In genomic region chr8:91676928-91677327, GRCm38 (mm10) we compare ENCODE assay signal across 12 mouse cellular contexts.
DNase-seq lines count a peak whose midpoint lies in the region; ATAC-seq and TF ChIP-seq lines count a peak whose summit lies in the region.
"Had no signal": no experiment of that assay in that cellular context is flagged by ENCODE, and none has a peak within 500 bp of the region (broad histone marks: within the 10 kb centered on the region; RNA-seq: fewer than 3 reads in every experiment).

No protein-coding gene starts in this region.

- H3K4me3 ChIP-seq in forebrain, embryonic 13.5 days = no peak overlapping the region
- no peak overlapping the region for H3K4me3 ChIP-seq in forebrain, embryonic 12.5 days (replicated peaks)
- no peak overlapping the region for H3K4me3 ChIP-seq in liver, postnatal 0 days (ENCODE audit: low read depth, low read length)
- H3K4me3 ChIP-seq: limb, embryonic 15.5 days; midbrain, embryonic 12.5 days had no signal

- H3K36me3 ChIP-seq in forebrain, embryonic 13.5 days (ENCODE audit: poor library complexity, severe bottlenecking) = no peaks in the 10 kb centered on the region
- no peaks in the 10 kb centered on the region for H3K36me3 ChIP-seq in forebrain, embryonic 12.5 days (replicated peaks)
- H3K36me3 ChIP-seq in liver, postnatal 0 days (replicated peaks; ENCODE audit: insufficient read depth, low read length) = no peaks in the 10 kb centered on the region
- H3K36me3 ChIP-seq: limb, embryonic 15.5 days; midbrain, embryonic 12.5 days had no signal

- H3K4me1 ChIP-seq in forebrain, embryonic 13.5 days = peaks cover 8% of the 10 kb centered on the region; the same call in 1 of the 2 replicates
- peaks cover 21% of the 10 kb centered on the region for H3K4me1 ChIP-seq in forebrain, embryonic 12.5 days
- H3K4me1 ChIP-seq in liver, postnatal 0 days (ENCODE audit: insufficient read depth) = no peaks in the 10 kb centered on the region
- H3K4me1 ChIP-seq: limb, embryonic 15.5 days had no signal

- WGBS in forebrain, embryonic 13.5 days = 73% methylated on average over 3 of the region's 3 CpGs
- WGBS in forebrain, embryonic 12.5 days = 73% methylated on average over 3 of the region's 3 CpGs
- 76% methylated on average over 3 of the region's 3 CpGs for WGBS in liver, postnatal 0 days (ENCODE audit: insufficient replicate concordance)

- peak; percentile 25 for DNase-seq in right cerebral cortex, postnatal 4 days
- DNase-seq in right cerebral cortex, postnatal 14 days = no peak
- peak; percentile 74 to 76 for DNase-seq in layer of hippocampus, adult 8-10 months (ENCODE audit: low spot score in 2 of 2)
- no peak for DNase-seq in liver, postnatal 0 days
- DNase-seq in thymus, postnatal 10 days (ENCODE audit: low spot score in 2 of 2) = no peak
- DNase-seq in adrenal gland, adult (ENCODE audit: inconsistent age in 2 of 2, low spot score in 1 of 2) = no peak
- DNase-seq: kidney, adult 11 months; right cerebral cortex, postnatal 25 days had no signal

- H3K9me3 ChIP-seq in forebrain, embryonic 13.5 days (replicated peaks) = no peaks in the 10 kb centered on the region
- H3K9me3 ChIP-seq in forebrain, embryonic 12.5 days = no peaks in the 10 kb centered on the region
- H3K9me3 ChIP-seq in liver, postnatal 0 days (ENCODE audit: low read length) = no peaks in the 10 kb centered on the region
- H3K9me3 ChIP-seq: limb, embryonic 15.5 days; midbrain, embryonic 12.5 days had no signal

- no peak overlapping the region for H3K27ac ChIP-seq in forebrain, embryonic 13.5 days
- no peak overlapping the region for H3K27ac ChIP-seq in forebrain, embryonic 12.5 days
- H3K27ac ChIP-seq in liver, postnatal 0 days (ENCODE audit: low read depth) = no peak overlapping the region
- H3K27ac ChIP-seq: limb, embryonic 15.5 days; midbrain, embryonic 12.5 days had no signal

- TF ChIP-seq CTCF in liver, postnatal 0 days (IDR thresholded peaks at IDR 0.05; ENCODE audit: low read depth) = no peak

- H3K4me2 ChIP-seq in forebrain, embryonic 13.5 days = no peak overlapping the region
- H3K4me2 ChIP-seq in forebrain, embryonic 12.5 days = no peak overlapping the region
- no peak overlapping the region for H3K4me2 ChIP-seq in liver, postnatal 0 days (ENCODE audit: low read depth, low read length)
- H3K4me2 ChIP-seq: limb, embryonic 15.5 days; midbrain, embryonic 12.5 days had no signal

- no peak for TF ChIP-seq EP300 in liver, postnatal 0 days (IDR thresholded peaks at IDR 0.05; ENCODE audit: low read depth)

- ATAC-seq in forebrain, embryonic 13.5 days = peak; percentile 81
- ATAC-seq in forebrain, embryonic 12.5 days (ENCODE audit: low FRiP score) = no peak
- no peak for ATAC-seq in liver, postnatal 0 days

- no peak overlapping the region for H3K9ac ChIP-seq in forebrain, embryonic 13.5 days
- no peak overlapping the region for H3K9ac ChIP-seq in forebrain, embryonic 12.5 days
- no peak overlapping the region for H3K9ac ChIP-seq in liver, postnatal 0 days (replicated peaks)
- H3K9ac ChIP-seq: limb, embryonic 15.5 days; midbrain, embryonic 12.5 days had no signal

- H3K27me3 ChIP-seq in forebrain, embryonic 13.5 days = peaks cover 30% of the 10 kb centered on the region
- H3K27me3 ChIP-seq in forebrain, embryonic 12.5 days = peaks cover 38% of the 10 kb centered on the region
- H3K27me3 ChIP-seq in liver, postnatal 0 days (ENCODE audit: insufficient read depth, low read length) = no peaks in the 10 kb centered on the region

Comparison
In these comparisons a context has a peak if more than half of its experiments do, and no peak if none do; other contexts are left out.
1. DNase-seq: peak in right cerebral cortex, postnatal 4 days (single experiment) and layer of hippocampus, adult 8-10 months (2 of 2); none in right cerebral cortex, postnatal 14 days (single experiment), liver, postnatal 0 days (single experiment), thymus, postnatal 10 days (0 of 2) and adrenal gland, adult (0 of 2).